Mouse (Mus musculus) gastrocnemius, adult 18-20 months (tissue): Measurements from ENCODE around the gene Smim7. TPM values are rescaled to one million over a fixed set of nuclear protein-coding genes. Genes with fewer than 3 reads are reported as not detected.

Experiments used
- DNase-seq: peaks from one replicate; pipeline ENCODE4 v3.0.0; 2021; ENCODE audit warnings: low spot score
- long read RNA-seq, 2 experiments: library from polyadenylated mRNA; stranded (forward); transcript quantifications; one replicate each; pipeline ENCODE4 v2.0.0; 2021
- total RNA-seq, 2 experiments: library from RNA; stranded (reverse); gene quantifications; 2 replicates each; pipeline ENCODE4 v1.2.3; 2021

The Smim7 gene
- 10 to 100 TPM; 61.8 to 61.9 TPM for total RNA-seq
- long read RNA-seq, experiment 1, transcript Smim7-201 (4 exons, 642 nt), result minor isoform, 10 of 109 reads
- long read RNA-seq, experiment 1, transcript Smim7-203 (5 exons, 2,892 nt), result major isoform, 96 of 109 reads
- long read RNA-seq, experiment 1, partial matches to known transcripts, result 0 of 109 reads
- long read RNA-seq, experiment 1, other reads (novel, unspliced or antisense), result 3 of 109 reads
- long read RNA-seq, experiment 2, transcript Smim7-203 (5 exons, 2,892 nt), result major isoform, 72 of 84 reads
- long read RNA-seq, experiment 2, partial matches to known transcripts, result 0 of 84 reads
- long read RNA-seq, experiment 2, other reads (novel, unspliced or antisense), result 8 of 84 reads

DNA sequence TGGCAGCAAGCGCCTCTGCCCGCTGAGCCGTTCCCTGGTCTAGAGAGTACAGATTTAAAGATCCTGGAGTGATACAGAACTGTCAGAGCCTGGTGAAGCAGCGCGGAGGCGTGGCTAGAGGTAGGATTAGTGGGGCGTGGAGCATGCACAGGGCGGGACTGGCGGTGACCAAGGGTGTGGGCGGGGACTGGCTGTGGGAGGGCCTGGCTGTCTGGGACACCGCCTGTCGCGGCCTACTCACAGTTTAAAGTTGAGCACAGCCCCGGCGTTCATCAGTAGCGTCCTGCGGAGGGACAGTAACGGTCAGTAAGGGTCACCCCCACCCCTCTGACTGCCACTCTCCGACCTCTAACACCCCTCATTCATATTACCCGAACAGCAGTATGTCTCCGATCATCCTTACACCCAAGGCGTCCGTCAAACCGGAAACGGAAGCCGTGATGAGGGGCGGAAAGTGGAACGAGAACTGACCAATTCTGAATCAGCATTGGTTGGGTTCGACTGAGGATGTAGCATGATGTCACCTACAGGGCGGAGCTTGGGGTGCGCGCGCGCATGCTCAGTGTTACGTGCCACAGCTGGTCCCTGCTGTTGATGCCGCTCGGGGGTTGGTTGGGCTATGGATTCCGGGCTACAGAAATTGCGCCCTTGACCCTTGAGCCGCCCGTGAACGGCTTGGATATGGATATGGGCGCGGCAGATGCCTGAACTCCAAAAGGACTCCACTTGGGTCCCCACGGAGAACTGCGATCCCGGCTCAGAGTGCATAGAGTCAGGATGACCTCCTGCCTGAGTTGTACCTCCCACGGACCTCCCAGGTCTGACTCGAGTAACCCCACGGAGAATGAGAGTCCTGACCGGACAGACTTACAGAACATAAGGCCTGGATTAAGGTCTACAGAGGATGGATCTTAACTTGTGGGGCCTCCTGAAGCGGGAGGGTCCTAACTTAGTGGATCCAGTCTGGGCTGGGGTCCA lies at the start of gene Smim7:
Smim7 (minus strand) TSS at position 456 of the 978 bp plus-strand sequence.
- peak; percentile 99 for DNase-seq

DNA sequence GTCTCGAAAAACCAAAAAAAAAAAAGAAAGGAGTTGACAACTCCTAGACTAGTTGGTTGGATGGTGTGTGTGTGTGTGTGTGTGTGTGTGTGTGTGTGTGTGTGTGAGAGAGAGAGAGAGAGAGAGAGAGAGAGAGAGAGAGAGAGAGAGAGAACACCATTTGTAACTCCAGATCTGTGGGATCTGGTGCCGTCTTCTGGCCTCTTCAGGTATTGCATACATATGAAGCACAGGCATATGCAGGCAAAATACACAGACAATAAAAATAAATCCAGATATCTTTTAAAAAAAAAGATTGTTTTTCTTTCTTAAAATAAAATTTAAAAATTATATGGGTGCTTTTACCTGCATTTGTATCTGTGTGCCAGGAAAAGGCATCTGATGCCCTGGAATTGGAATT lies 19.3 kb upstream of the Smim7 start:
- DNase-seq, result no peak

DNA sequence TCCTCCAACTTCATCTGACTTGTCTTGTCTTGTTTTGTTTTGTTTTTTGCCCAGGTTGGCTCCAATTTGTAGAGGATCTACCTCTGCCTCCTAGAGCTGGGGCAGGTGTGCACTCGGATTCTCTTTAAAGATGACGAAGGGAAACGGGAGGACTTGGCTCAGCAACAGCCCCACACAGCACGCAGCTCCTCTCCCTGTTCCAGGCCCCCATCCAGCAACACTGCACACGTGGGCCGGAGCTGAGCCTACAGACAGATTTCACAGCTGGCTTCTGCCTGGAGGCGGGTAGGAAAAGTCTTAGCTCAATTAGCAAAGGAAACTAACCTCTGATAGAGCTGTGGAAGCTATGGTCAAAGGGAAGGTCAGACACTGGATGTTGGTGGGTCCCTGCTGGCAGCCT lies 18.4 kb upstream of the Smim7 start:
- DNase-seq, result peak; percentile 84

DNA sequence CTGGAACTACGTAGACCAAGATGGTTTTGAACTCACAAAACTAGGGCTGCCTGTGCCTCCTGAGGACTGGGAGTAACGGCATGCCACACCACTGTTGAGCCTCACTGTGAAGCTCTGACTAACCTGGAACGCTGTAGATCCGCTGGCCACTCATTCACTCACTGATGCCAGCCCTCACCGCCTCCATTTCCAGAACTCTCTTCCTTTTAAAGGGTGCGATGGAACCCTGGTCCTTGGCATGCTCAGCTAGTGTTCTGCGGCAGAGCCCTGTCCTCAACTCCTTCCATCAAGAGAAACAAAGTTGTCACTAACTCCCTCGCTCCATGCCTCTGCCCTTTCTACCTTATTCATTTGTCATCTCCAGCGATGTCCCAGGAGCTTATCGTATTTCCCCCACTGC lies 18.0 kb upstream of the Smim7 start:
- no peak for DNase-seq

DNA sequence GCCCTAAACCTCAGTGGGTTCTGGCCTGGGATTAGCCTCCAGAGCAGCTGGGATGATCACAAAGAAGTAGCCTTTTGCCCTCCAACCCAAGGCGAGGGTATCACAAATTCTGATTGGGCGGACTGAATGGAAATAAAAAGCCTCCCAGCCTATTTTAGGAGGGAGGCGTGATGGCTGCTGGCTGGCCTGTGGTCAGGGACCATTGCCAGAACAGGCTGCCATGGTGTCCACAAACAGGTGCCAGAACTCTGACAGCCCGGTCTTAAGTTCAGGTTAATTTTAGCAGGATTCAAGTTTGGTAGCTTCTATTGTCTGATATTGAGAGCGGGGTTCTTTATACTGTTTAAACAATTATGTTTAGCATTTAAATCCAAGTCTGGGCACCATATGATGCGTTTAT lies 16.9 kb upstream of the Smim7 start:
- peak; percentile 87 for DNase-seq

DNA sequence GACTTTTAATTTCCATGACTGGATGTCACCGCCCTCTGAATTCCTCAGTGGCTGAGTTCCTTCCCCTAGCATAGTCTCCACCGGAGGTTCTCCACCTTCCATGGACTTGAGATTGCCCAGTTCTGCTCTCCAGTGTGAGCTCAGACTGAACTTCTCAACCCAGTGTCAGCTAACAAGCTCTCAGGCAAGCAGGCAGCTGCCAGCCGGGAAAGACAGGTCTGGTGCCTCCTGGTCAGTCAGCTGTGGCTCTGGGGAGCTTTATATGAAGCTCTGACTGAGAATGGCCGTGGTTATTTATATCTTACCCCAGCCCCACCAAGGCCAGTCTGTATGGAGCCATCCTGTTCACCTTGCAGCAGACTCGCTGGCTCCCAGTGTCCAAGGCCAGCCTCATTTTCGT lies 13.5 kb upstream of the Smim7 start:
- DNase-seq, result no peak

DNA sequence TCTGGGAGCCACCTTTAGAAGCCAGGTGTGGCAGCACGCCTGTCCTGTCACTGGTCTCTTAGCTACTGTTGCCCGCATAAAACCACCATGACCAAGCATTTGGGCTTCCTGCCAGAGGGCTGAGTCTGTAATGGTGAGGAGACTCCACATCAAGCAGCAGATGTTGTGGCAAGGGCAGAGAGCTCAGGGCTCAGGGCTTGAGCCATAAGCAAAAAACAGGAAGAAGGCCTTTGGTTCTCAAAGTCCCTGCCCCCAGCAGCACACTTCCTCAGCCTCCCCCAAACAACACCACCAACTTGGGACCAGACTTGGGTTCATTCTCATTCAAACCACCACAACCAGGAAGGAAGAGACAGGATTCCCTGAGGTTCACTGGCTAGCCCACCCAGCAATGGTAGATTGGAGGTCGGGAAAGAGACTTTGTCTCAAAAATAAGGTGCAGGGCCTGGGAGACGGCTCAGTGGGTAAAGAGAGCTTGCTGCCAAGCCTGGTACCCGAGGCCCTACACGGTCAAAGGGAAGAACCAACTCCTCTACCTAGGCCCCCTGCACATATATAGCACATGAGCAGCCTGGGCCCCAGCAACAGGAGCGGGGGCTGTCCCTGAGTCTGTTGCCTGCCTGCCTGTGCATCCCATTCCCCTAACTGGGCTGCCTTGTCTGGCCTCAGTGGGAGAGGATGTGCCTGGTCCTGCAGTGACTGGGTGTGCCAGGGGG lies 12.3 kb upstream of the Smim7 start:
- DNase-seq, result peak; percentile 80

DNA sequence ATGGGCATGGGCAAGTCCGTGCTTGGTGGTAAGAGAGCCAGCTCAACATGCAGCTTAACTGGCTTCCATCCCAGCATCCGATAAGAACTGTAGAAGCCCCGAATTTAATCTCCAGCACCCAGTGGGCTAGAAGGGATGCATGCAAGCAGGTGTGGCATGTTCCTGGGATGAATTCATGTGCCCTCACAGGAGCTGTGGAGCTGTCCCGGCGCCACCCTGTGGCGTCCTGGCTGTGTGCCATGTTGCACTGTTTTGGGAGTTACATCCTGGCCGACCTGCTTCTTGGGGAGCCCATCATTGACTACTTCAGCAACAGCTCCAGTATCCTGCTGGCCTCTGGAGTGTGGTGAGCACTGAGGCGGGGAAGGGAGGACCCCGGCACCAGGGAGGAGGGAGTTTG lies 8.5 kb upstream of the Smim7 start:
- DNase-seq, result no peak

DNA sequence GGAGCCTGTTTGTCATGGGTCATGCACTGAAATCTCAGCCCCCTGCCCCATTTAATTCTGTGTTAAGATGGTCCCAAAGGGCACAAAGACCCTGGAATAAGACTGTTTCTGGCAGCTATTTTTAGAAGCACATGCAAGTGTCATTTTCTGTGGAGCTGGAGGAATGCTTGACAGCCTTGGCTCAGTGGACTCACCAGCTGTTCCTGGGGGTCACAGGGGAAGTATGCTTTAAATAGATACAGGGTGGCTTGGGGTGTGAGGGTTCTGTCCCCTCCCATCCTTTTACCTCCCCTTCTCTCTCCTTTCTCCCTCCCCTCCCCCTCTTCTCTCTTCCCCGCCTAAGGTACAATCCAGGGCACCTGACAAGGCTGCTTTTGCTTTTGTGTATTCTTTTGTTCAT lies 7.1 kb upstream of the Smim7 start:
- peak; percentile 71 for DNase-seq

DNA sequence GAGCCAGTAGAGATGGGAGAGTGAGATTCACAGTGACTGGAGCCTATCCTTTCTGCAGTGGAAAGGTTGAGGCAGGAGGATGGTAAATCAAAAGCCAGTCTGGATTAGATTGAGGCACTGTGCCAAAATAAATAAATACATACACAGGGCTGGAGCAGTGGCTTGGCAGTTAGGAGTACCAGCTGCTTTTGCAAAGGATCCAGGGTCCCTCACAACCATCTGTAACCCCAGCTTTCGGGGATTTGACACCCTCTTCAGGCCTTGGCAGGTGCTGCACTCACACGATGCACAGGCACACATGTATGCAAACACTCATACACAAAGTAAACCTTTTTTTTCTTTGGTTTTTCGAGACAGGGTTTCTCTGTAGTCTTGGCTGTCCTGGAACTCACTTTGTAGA lies 6.4 kb upstream of the Smim7 start:
- no peak for DNase-seq

DNA sequence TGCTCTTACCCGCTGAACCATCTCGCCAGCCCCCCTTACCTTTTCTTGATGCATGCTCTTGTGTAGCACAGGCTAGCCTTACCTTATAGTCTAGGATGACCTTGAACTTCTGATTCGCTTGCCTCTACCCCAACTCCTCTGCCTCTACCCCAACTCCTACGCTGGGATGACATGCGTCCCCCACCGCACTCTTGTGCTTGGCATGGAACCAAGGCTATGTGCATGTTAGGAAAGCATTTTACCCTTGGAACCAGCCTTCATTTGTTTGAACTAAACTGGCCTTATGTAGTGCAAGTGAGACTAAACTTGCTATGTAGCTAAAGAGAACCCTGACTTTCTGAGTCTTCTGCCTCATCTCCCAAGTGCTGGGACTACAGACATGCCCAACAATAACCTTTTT lies 5.0 kb upstream of the Smim7 start:
- DNase-seq, result no peak

DNA sequence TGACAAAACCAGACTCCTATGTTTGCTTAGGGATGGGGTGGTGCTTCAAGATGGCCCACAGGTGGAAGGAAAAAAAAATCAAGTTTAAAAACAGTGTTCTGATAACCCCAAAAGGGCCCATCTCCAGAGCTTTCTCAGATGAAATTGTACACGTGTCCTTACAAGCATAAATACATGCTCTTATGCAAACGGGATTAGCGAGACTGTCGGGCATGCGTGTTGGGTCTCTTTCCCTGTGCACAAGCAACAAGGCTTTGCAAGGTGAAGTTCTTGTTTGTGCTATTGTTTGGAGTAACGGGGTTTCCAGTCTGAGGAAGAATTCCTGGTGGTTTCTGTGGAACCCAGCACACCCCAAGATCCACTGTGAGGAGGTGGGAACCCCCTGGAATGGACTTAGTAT lies 2.6 kb upstream of the Smim7 start:
- DNase-seq, result no peak

DNA sequence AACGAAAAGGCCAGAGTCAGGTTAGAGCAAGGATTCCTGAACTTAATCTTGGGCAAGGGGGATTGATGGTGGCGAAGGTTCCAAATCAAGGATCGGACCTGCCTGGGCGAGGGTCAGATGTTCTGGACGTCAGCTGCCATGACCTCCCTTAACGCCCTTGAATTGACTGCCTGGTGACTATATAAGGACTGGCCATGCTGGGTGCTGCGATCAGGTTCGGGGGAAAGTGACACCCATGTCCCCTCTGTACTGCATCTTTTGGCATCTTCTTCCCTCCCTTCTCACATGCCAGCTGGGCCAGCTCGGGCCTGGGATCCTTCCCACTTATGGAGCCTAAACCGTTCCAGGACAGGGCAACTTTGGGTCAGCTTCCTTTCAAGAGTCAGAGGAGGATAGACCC lies 1.6 kb upstream of the Smim7 start:
- peak; percentile 87 for DNase-seq

DNA sequence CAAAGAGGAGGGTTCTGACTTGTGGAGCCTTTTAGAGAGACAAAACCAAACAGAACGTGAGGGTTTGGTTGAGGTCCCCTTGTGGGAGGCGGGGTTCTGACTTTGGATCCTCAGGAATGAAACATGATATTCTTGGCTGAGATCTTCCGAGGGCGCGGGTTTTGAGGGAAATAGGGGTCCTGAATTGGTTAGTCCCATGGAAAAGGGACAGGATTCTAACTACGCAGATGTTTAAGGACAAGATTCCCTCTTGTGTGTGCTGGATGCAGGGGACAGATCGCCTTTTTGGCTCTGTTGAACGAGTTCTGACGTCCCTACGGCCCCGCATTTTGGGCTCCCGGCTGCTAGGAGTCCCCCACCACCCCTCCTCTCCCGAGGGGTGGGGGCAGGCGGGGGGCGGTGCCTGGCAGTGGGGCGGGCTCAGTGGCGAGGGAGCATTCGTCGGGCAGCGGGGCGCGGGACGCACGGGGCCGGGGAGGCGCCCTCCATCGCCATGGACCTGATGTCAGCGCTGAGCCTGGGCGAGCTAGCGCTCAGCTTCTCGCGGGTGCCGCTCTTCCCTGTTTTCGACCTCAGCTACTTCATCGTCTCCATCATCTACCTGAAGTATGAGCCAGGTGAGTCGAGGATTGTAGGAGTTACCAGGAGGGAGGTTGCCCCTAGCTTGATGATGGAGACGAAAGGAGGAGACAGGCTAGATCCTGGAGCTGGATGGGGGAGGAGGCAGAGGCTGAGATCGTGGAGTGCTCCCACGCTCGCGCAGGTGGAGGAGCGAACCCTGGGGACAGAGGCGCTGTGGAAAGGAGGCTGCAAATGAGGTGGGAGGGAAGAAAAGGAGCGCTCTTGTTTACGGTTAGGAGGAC lies 954 bp upstream of the Smim7 start, which contains the start of gene Tmem38a:
Tmem38a (plus strand) TSS at position 445 of the 863 bp plus-strand sequence.
- DNase-seq, result peak; percentile 85

DNA sequence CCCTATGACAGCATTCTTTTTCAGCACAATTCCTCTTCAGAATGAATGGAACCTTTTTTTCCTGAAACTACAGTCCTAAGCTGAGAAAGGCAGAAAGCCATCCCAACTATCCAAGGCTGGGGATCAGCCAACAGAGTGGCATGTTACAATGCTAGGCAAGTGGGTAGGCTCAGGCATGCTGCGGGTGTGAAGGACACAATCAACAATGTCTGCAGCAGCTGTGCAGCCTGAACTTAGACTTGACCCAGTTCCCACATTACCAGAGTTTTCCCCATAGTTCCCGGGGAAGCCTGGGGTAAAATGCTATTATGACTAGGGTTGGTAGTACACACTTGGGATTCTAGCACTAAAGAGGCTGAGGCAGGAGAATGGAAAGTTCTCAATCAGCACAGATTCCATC lies 4.9 kb downstream of the Smim7 start:
- DNase-seq, result no peak

DNA sequence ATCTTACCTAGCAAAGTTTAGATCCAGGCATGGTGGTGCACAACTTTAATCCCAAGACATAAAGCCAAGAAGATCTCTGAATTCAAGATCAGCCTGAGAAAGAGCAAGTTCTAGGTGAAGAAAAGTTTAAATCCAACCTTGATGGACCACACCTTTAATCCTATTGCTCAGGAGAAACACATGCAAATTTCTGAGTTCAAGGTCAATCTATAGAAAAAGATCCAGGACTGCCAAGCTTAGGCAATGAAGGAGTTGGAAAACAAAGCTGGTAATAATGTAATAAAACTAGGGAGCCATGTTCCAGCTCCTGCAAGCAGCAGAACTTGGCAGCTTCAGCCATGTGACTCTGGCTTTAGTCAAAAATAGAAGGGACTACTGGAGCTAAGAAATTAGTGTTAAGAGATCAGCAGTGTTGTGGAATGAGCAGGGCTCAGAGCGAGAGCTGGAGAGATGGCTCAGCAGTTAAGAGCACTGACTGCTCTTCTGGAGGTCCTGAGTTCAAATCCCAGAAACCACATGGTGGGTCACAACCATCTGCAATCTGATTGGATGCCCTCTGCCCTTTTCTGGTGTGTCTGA lies 9.7 kb downstream of the Smim7 start:
- peak; percentile 53 for DNase-seq

DNA sequence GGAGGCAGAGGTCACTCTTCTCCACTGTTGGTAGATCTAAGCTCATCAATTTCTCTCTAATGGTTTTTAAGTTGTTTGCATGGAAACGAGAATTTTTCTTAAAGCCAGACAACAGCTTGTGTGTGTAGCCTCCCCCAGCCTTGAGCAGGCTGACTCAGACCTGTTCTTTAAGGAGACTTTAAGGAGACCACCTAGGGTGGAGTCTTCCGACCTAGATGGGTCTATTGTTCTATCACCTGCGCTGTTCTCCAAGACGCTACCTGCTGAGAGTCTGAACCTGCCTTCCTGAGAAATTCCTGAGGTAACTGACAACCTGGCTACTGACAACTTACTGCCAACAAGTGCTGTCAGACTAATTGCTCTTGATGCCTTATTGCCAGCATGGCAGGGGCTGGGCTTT lies 15.1 kb downstream of the Smim7 start:
- no peak for DNase-seq

DNA sequence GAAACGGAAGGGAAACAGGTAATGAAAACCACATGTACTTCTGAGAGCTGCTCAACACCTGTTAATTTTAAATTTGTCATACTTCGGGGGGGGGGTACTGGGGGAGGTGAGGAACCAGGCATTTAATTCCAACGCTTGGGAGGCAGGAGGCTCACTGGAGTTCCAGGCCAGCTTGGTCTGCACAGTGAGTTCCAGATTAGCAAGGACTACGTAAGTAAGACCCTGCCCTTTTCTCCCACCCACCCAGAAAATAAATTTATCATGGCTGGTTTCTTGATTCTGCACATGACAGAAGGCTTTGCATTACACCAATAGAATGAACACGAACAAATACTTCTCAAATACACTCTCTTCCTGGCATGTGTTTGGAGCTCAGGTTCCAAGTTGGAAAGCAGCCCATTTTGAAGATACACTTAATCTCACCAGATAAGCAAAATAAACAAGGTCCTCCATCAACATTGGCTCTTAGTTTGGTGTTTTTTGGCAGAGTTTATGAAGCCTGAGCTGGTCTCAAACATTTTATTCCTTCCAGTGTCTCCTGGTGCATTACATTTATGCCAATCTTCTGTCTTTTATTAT lies 21.5 kb downstream of the Smim7 start:
- no peak for DNase-seq

DNA sequence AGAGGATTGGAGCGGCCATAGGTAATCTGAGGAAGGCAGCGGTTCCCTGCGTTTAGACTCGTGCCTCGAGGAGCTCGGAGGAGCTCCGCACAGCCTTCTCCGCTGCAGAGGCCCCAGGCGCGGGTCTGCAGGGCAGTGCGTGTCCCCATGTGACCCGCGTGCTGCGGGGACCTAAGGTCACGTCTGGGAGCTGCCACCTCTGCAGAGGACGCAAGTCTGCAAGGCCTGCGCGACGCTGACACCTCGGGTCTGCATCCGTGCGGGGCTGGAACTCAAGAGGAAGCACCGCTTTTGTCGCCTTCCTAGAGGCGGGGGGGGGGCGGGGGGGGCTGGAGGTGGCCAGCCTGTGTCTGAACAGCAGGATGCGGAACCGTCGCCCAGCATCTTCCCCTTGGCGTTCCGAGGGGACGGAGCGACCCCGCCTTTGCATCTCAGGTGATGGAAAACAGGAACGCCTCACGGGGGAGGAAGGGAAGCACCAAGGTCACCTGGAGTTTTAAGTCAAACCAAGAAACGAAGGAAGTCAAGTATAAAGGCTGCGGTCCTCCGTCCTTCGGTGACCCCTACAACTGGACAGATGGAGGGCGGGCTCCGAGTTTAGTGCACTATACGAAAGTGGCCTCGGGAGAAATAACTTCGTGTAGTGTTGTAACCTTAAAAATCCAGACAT lies 22.1 kb downstream of the Smim7 start:
- DNase-seq, result peak; percentile 9
